Mouse (Mus musculus): ENCODE measurements around the gene Timd2. TPM values are rescaled to one million over a fixed set of nuclear protein-coding genes. Genes with fewer than 3 reads are reported as not detected.
"Not testable (repeated sequence)": the region's sequence is repeated elsewhere in the genome, so short reads cannot be mapped to it uniquely, and the experiment has no call there.

Gene Timd2
- polyA plus RNA-seq, 1 experiment: not detected

GRCm38 (mm10) chr11:46644824-46645223, 62.0 kb downstream of the Timd2 start:
- no peaks in the 10 kb centered on the region for H3K4me1 ChIP-seq (ENCODE audit: control insufficient read depth, insufficient read depth, low read length)
- H3K4me3 ChIP-seq (replicated peaks; ENCODE audit: control insufficient read depth, low read depth, low read length): no peak overlapping the region
- TF ChIP-seq POLR2A (IDR thresholded peaks at IDR 0.05; ENCODE audit: borderline replicate concordance, control insufficient read depth, low read depth, low read length) (no peak), CTCF (IDR thresholded peaks at IDR 0.05; ENCODE audit: control insufficient read depth, insufficient read depth, low read length) (no peak)
- no peak overlapping the region for H3K27ac ChIP-seq (ENCODE audit: control insufficient read depth, insufficient read depth, low read depth, low read length, poor library complexity)
- WGBS: 72% methylated on average over 1 of the region's 1 CpGs

GRCm38 (mm10) chr11:46636568-46636967, 70.3 kb downstream of the Timd2 start:
- no peaks in the 10 kb centered on the region; the same call in 1 of the 2 replicates for H3K4me1 ChIP-seq (ENCODE audit: control insufficient read depth, insufficient read depth, low read length)
- WGBS: 62% methylated on average over 3 of the region's 3 CpGs
- no peak for TF ChIP-seq CTCF (IDR thresholded peaks at IDR 0.05; ENCODE audit: control insufficient read depth, insufficient read depth, low read length)
- no peak for TF ChIP-seq POLR2A (IDR thresholded peaks at IDR 0.05; ENCODE audit: borderline replicate concordance, control insufficient read depth, low read depth, low read length)
- no peak overlapping the region for H3K27ac ChIP-seq (ENCODE audit: control insufficient read depth, insufficient read depth, low read depth, low read length, poor library complexity)
- no peak overlapping the region for H3K4me3 ChIP-seq (replicated peaks; ENCODE audit: control insufficient read depth, low read depth, low read length)

- 72% methylated on average over 4 of the region's 4 CpGs for WGBS
- not testable (repeated sequence) for H3K4me1 ChIP-seq (ENCODE audit: control insufficient read depth, insufficient read depth, low read length)
These were observed 71.3 kb downstream of the Timd2 start for GRCm38 (mm10) chr11:46635516-46635915.

GRCm38 (mm10) chr11:46631635-46632034, 75.2 kb downstream of the Timd2 start:
- TF ChIP-seq CTCF (IDR thresholded peaks at IDR 0.05; ENCODE audit: control insufficient read depth, insufficient read depth, low read length): 0 out of 2 replicates have a peak, but pooled peaks have one; percentile 23
- TF ChIP-seq POLR2A (IDR thresholded peaks at IDR 0.05; ENCODE audit: borderline replicate concordance, control insufficient read depth, low read depth, low read length): no peak
- Histone ChIP-seq H3K4me1 (ENCODE audit: control insufficient read depth, insufficient read depth, low read length) (no peaks in the 10 kb centered on the region; the same call in 1 of the 2 replicates), H3K4me3 (replicated peaks; ENCODE audit: control insufficient read depth, low read depth, low read length) (no peak overlapping the region), H3K27ac (ENCODE audit: control insufficient read depth, insufficient read depth, low read depth, low read length, poor library complexity) (no peak overlapping the region)
- 29% methylated on average over 3 of the region's 3 CpGs for WGBS

More at GRCm38 (mm10) chr11:46635516-46635915, 71.3 kb downstream of the Timd2 start:
- H3K4me3 ChIP-seq (replicated peaks; ENCODE audit: control insufficient read depth, low read depth, low read length); H3K27ac ChIP-seq (ENCODE audit: control insufficient read depth, insufficient read depth, low read depth, low read length, poor library complexity): not testable (repeated sequence)

GRCm38 (mm10) chr11:46629211-46629795, 77.6 kb downstream of the Timd2 start, which contains the start of gene Dppa1:
Gene Dppa1 (minus strand): TSS chr11:46629261.
- Histone ChIP-seq H3K4me1 (ENCODE audit: control insufficient read depth, insufficient read depth, low read length) (no peaks in the 10 kb centered on the region), H3K27ac (ENCODE audit: control insufficient read depth, insufficient read depth, low read depth, low read length, poor library complexity) (no peak within 1 kb of the TSS), H3K4me3 (replicated peaks; ENCODE audit: control insufficient read depth, low read depth, low read length) (no peak within 1 kb of the TSS)
- TF ChIP-seq CTCF (IDR thresholded peaks at IDR 0.05; ENCODE audit: control insufficient read depth, insufficient read depth, low read length) (no peak), POLR2A (IDR thresholded peaks at IDR 0.05; ENCODE audit: borderline replicate concordance, control insufficient read depth, low read depth, low read length) (no peak)
- 69% methylated on average over 2 of the region's 2 CpGs for WGBS

- Histone ChIP-seq H3K27ac (ENCODE audit: control insufficient read depth, insufficient read depth, low read depth, low read length, poor library complexity) (no peak overlapping the region), H3K4me3 (replicated peaks; ENCODE audit: control insufficient read depth, low read depth, low read length) (no peak overlapping the region), H3K4me1 (ENCODE audit: control insufficient read depth, insufficient read depth, low read length) (no peaks in the 10 kb centered on the region)
- TF ChIP-seq POLR2A (IDR thresholded peaks at IDR 0.05; ENCODE audit: borderline replicate concordance, control insufficient read depth, low read depth, low read length): no peak
- no peak for TF ChIP-seq CTCF (IDR thresholded peaks at IDR 0.05; ENCODE audit: control insufficient read depth, insufficient read depth, low read length)
- 51% methylated on average over 7 of the region's 7 CpGs for WGBS
These were observed 86.3 kb downstream of the Timd2 start for GRCm38 (mm10) chr11:46620414-46621168.

- Histone ChIP-seq H3K4me3 (replicated peaks; ENCODE audit: control insufficient read depth, low read depth, low read length) (no peak overlapping the region), H3K4me1 (ENCODE audit: control insufficient read depth, insufficient read depth, low read length) (no peaks in the 10 kb centered on the region), H3K27ac (ENCODE audit: control insufficient read depth, insufficient read depth, low read depth, low read length, poor library complexity) (no peak overlapping the region)
- TF ChIP-seq POLR2A (IDR thresholded peaks at IDR 0.05; ENCODE audit: borderline replicate concordance, control insufficient read depth, low read depth, low read length) (no peak), CTCF (IDR thresholded peaks at IDR 0.05; ENCODE audit: control insufficient read depth, insufficient read depth, low read length) (no peak)
- WGBS: 82% methylated on average over 1 of the region's 1 CpGs
These were observed 86.9 kb downstream of the Timd2 start for GRCm38 (mm10) chr11:46619929-46620328.

Other genes starting within 250 kb of the Timd2 start
- not detected in 2 replicates for gene Gm12169, start 182.8 kb downstream of the Timd2 start, polyA plus RNA-seq (2011; ENCODE audit: insufficient read depth, insufficient read length, low replicate concordance, missing spikeins)
- not detected in 2 replicates for gene BC053393, start 135.5 kb downstream of the Timd2 start, polyA plus RNA-seq (2011; ENCODE audit: insufficient read depth, insufficient read length, low replicate concordance, missing spikeins)
- not detected in 2 replicates for gene Dppa1, start 77.8 kb downstream of the Timd2 start, polyA plus RNA-seq (2011; ENCODE audit: insufficient read depth, insufficient read length, low replicate concordance, missing spikeins)
- 0.52 TPM in 1 of 2 replicates, not detected in the other for gene Havcr1, start 28.0 kb upstream of the Timd2 start, polyA plus RNA-seq (2011; ENCODE audit: insufficient read depth, insufficient read length, low replicate concordance, missing spikeins)
- 0.70 and 1.2 TPM in 2 replicates for gene Timd4, start 103.7 kb upstream of the Timd2 start, polyA plus RNA-seq (2011; ENCODE audit: insufficient read depth, insufficient read length, low replicate concordance, missing spikeins)